Mouse (Mus musculus) CH12.LX (cell line): Measurements from ENCODE around the gene Clec11a.

ENCODE experiments used
- CTCF ChIP-seq, 2 experiments: IDR thresholded peaks in 1 of 2; conservative IDR thresholded peaks in 1 of 2; 2 replicates each; pipeline ENCODE4 v1.5.1; 2011 to 2012; ENCODE audit warnings: low read depth in 2 of 2, low read length in 2 of 2, improper control_type of control experiment in 1 of 2, inconsistent platforms in 1 of 2, mild to moderate bottlenecking in 1 of 2, moderate library complexity in 1 of 2
- RAD21 ChIP-seq: IDR thresholded peaks from 2 replicates; pipeline ENCODE4 v1.6.1; 2011; ENCODE audit warnings: low read depth, mild to moderate bottlenecking, low read length, improper control_type of control experiment, moderate library complexity
- ZC3H11A ChIP-seq: IDR thresholded peaks from 2 replicates; pipeline ENCODE4 v1.6.1; 2012; ENCODE audit warnings: low read depth, mild to moderate bottlenecking, inconsistent platforms, low read length, improper control_type of control experiment

DNA sequence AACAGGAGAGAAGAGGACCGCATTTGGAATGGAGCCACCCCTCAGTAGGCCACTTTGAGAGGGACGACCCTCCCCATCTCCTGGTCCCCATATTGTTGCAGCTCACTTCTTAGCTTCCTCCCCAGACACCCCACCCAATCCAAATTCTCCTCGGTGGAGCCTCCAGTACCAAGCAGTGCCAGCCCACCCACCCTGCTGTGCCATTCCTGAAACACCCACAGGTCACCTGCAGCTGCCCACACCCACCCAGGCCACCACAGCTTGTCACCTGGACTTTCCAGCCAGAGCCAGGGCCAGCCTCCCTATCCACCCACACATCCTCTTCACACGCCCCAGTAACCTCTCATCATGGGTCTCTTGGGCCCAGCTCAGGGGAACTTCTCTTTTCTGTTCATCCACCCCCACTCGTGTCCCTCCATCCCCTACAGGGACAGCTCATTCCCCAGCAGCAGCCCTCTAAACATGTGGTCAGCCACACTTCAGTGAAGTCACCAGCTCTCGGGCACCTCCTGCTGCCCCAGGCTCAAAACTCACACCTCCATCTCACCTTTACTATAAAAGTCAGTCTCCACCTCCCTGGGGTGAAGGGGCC, 5.1 kb upstream of the Clec11a start:
- peak; percentile 52 for TF ChIP-seq RAD21
- no peak for TF ChIP-seq ZC3H11A
- TF ChIP-seq CTCF (conservative IDR thresholded peaks at IDR 0.05 in 1 of 2, IDR thresholded peaks at IDR 0.05 in 1 of 2; ENCODE audit: low read depth in 2 of 2, low read length in 2 of 2) = peak in 1 of 2 experiments; percentile 68; a peak in 2 of 4 replicates
